Mouse (Mus musculus) kidney, embryonic 15.5 days (tissue): ENCODE measurements around the gene Mex3d. TPM values are rescaled to one million over a fixed set of nuclear protein-coding genes. Genes with fewer than 3 reads are reported as not detected.
"Not testable (repeated sequence)": the region's sequence is repeated elsewhere in the genome, so short reads cannot be mapped to it uniquely, and the experiment has no call there.

Experiments used
- ATAC-seq: fragments of 200-750 bp; cut with Nextera tagmentation; replicated peaks from 2 replicates; pipeline ENCODE4 v1.8.0; 2017; ENCODE audit warnings: moderate TSS enrichment; ENCODE audit not compliant: low FRiP score
- H3K27ac ChIP-seq: fragments of 300-500 bp; sonication (generic); 2 replicates; pipeline ENCODE4 v1.5.1; 2015; ENCODE audit warnings: mild to moderate bottlenecking, inconsistent platforms
- H3K27me3 ChIP-seq: fragments of 300-500 bp; sonication (generic); 2 replicates; pipeline ENCODE4 v1.6.1; 2015; ENCODE audit warnings: inconsistent platforms
- H3K36me3 ChIP-seq: fragments of 300-500 bp; sonication (generic); 2 replicates; pipeline ENCODE4 v1.6.1; 2015; ENCODE audit warnings: inconsistent platforms
- H3K4me1 ChIP-seq: fragments of 300-500 bp; sonication (generic); 2 replicates; pipeline ENCODE4 v1.6.1; 2015; ENCODE audit warnings: inconsistent platforms
- H3K4me2 ChIP-seq: fragments of 300-500 bp; sonication (generic); 2 replicates; pipeline ENCODE4 v1.6.1; 2015; ENCODE audit warnings: moderate library complexity, mild to moderate bottlenecking, inconsistent platforms
- H3K4me3 ChIP-seq: fragments of 300-500 bp; sonication (generic); replicated peaks from 2 replicates; pipeline ENCODE4 v1.5.1; 2015; ENCODE audit warnings: mild to moderate bottlenecking, inconsistent platforms
- H3K9ac ChIP-seq: fragments of 300-500 bp; sonication (generic); 2 replicates; pipeline ENCODE4 v1.6.1; 2015; ENCODE audit warnings: mild to moderate bottlenecking, inconsistent platforms
- H3K9me3 ChIP-seq: fragments of 300-500 bp; sonication (generic); replicated peaks from 2 replicates; pipeline ENCODE4 v1.6.1; 2016; ENCODE audit warnings: inconsistent platforms
- WGBS: fragments of 180-500 bp; shearing (Covaris S2); methylation state at CpG from one replicate; pipeline ENCODE4 v1.1.7; 2015; ENCODE audit warnings: mixed read lengths; 5-methylcytosine and 5-hydroxymethylcytosine counted together
- polyA plus RNA-seq: library from polyadenylated mRNA; unstranded; fragments of >200 nt; fragmentation: Nextera tagmentation; extraction: Ambion mirVana; gene quantifications from 2 replicates; pipeline ENCODE4 v1.2.1, GENCODE M21; 2015

Mex3d gene
- polyA plus RNA-seq, 1 experiment from 2014 or later, result 7.1 TPM

- no peak overlapping the region for H3K9ac ChIP-seq
- peaks cover 35% of the 10 kb centered on the region for H3K4me1 ChIP-seq
- peak; percentile 58 for ATAC-seq
- H3K36me3 ChIP-seq, result no peaks in the 10 kb centered on the region
- H3K9me3 ChIP-seq, result no peaks in the 10 kb centered on the region
- peaks cover 86% of the 10 kb centered on the region for H3K27me3 ChIP-seq
- H3K4me2 ChIP-seq, result peak overlapping the region; percentile 61
- H3K4me3 ChIP-seq, result peak overlapping the region; percentile 37
- no peak overlapping the region for H3K27ac ChIP-seq
- WGBS, result 6% methylated on average over 31 of the region's 31 CpGs
Observed at GRCm38 (mm10) chr10:80357994-80358639, 29.3 kb downstream of the Mex3d start.

GRCm38 (mm10) chr10:80357336-80357735 is 30.1 kb downstream of the Mex3d start:
- H3K27ac ChIP-seq, result no peak overlapping the region
- H3K27me3 ChIP-seq, result peaks cover 88% of the 10 kb centered on the region
- 26% methylated on average over 7 of the region's 7 CpGs for WGBS
- H3K9me3 ChIP-seq, result no peaks in the 10 kb centered on the region
- ATAC-seq, result no peak
- H3K4me3 ChIP-seq, result peak overlapping the region; percentile 37
- H3K36me3 ChIP-seq, result no peaks in the 10 kb centered on the region
- peaks cover 41% of the 10 kb centered on the region for H3K4me1 ChIP-seq
- H3K4me2 ChIP-seq, result peak overlapping the region; percentile 65
- H3K9ac ChIP-seq, result no peak overlapping the region

GRCm38 (mm10) chr10:80356737-80357136 is 30.7 kb downstream of the Mex3d start:
- 1% methylated on average over 34 of the region's 34 CpGs for WGBS

GRCm38 (mm10) chr10:80356001-80356682 is 31.3 kb downstream of the Mex3d start, which contains the start of gene Plk5:
Plk5 (plus strand) TSS chr10:80356459.
- peak within 1 kb of the TSS; percentile 15 for H3K9ac ChIP-seq
- no peak within 1 kb of the TSS for H3K27ac ChIP-seq
- H3K9me3 ChIP-seq, result no peaks in the 10 kb centered on the region
- H3K4me3 ChIP-seq, result peak within 1 kb of the TSS; percentile 37
- peaks cover 41% of the 10 kb centered on the region for H3K4me1 ChIP-seq
- peak within 1 kb of the TSS; percentile 65 for H3K4me2 ChIP-seq
- no peak for ATAC-seq
- no peaks in the 10 kb centered on the region for H3K36me3 ChIP-seq
- WGBS, result 2% methylated on average over 53 of the region's 53 CpGs
- H3K27me3 ChIP-seq, result peaks cover 100% of the 10 kb centered on the region

More at GRCm38 (mm10) chr10:80356737-80357136, 30.7 kb downstream of the Mex3d start:
- Histone ChIP-seq H3K4me1 (peaks cover 41% of the 10 kb centered on the region), H3K4me3 (peak overlapping the region; percentile 37), H3K4me2 (peak overlapping the region; percentile 65), H3K27ac (no peak overlapping the region), H3K9me3 (no peaks in the 10 kb centered on the region), H3K27me3 (peaks cover 94% of the 10 kb centered on the region), H3K36me3 (no peaks in the 10 kb centered on the region), H3K9ac (peak overlapping the region; percentile 15)
- no peak for ATAC-seq

- no peaks in the 10 kb centered on the region for H3K9me3 ChIP-seq
- H3K27ac ChIP-seq, result no peak overlapping the region
- no peaks in the 10 kb centered on the region for H3K36me3 ChIP-seq
- H3K4me2 ChIP-seq, result no peak overlapping the region
- no peak for ATAC-seq
- H3K27me3 ChIP-seq, result peaks cover 100% of the 10 kb centered on the region
- 13% methylated on average over 9 of the region's 9 CpGs for WGBS
- no peak overlapping the region for H3K9ac ChIP-seq
- peaks cover 41% of the 10 kb centered on the region for H3K4me1 ChIP-seq
- no peak overlapping the region for H3K4me3 ChIP-seq
Observed at GRCm38 (mm10) chr10:80355431-80355830, 32.0 kb downstream of the Mex3d start.

- no peak for ATAC-seq
Observed at GRCm38 (mm10) chr10:80352727-80353126, 34.7 kb downstream of the Mex3d start.

GRCm38 (mm10) chr10:80351896-80352295 is 35.6 kb downstream of the Mex3d start:
- Histone ChIP-seq H3K4me2 (no peak overlapping the region), H3K27me3 (peaks cover 100% of the 10 kb centered on the region), H3K27ac (no peak overlapping the region), H3K4me3 (no peak overlapping the region), H3K4me1 (peaks cover 48% of the 10 kb centered on the region), H3K9me3 (no peaks in the 10 kb centered on the region), H3K36me3 (no peaks in the 10 kb centered on the region), H3K9ac (no peak overlapping the region)
- ATAC-seq, result no peak
- WGBS, result 28% methylated on average over 11 of the region's 11 CpGs

More at GRCm38 (mm10) chr10:80352727-80353126, 34.7 kb downstream of the Mex3d start:
- H3K36me3 ChIP-seq, result no peaks in the 10 kb centered on the region
- H3K4me1 ChIP-seq, result peaks cover 51% of the 10 kb centered on the region
- no peak overlapping the region for H3K4me3 ChIP-seq
- peaks cover 100% of the 10 kb centered on the region for H3K27me3 ChIP-seq
- no peaks in the 10 kb centered on the region for H3K9me3 ChIP-seq
- H3K27ac ChIP-seq, result no peak overlapping the region
- H3K4me2 ChIP-seq, result no peak overlapping the region
- WGBS, result 47% methylated on average over 8 of the region's 8 CpGs
- no peak overlapping the region for H3K9ac ChIP-seq

GRCm38 (mm10) chr10:80350292-80350691 is 37.2 kb downstream of the Mex3d start:
- no peak overlapping the region for H3K4me3 ChIP-seq
- WGBS, result 2% methylated on average over 7 of the region's 7 CpGs
- ATAC-seq, result peak; percentile 87
- no peak overlapping the region for H3K9ac ChIP-seq
- H3K9me3 ChIP-seq, result no peaks in the 10 kb centered on the region
- H3K27ac ChIP-seq, result no peak overlapping the region
- H3K36me3 ChIP-seq, result no peaks in the 10 kb centered on the region
- H3K4me1 ChIP-seq, result peaks cover 34% of the 10 kb centered on the region
- no peak overlapping the region for H3K4me2 ChIP-seq
- H3K27me3 ChIP-seq, result peaks cover 100% of the 10 kb centered on the region

- WGBS, result 11% methylated on average over 26 of the region's 26 CpGs
- Histone ChIP-seq H3K4me2 (peak overlapping the region; percentile 55), H3K4me1 (peaks cover 45% of the 10 kb centered on the region), H3K27ac (no peak overlapping the region), H3K4me3 (peak overlapping the region; percentile 31), H3K27me3 (peaks cover 100% of the 10 kb centered on the region), H3K9me3 (no peaks in the 10 kb centered on the region), H3K36me3 (no peaks in the 10 kb centered on the region), H3K9ac (no peak overlapping the region)
- ATAC-seq, result no peak
Observed at GRCm38 (mm10) chr10:80348981-80349380, 38.5 kb downstream of the Mex3d start.

GRCm38 (mm10) chr10:80348244-80348781 is 39.1 kb downstream of the Mex3d start, which contains the start of gene Adamtsl5:
Adamtsl5 (minus strand) TSS chr10:80348412.
- Histone ChIP-seq H3K9me3 (no peaks in the 10 kb centered on the region), H3K4me3 (peak within 1 kb of the TSS; percentile 31), H3K4me2 (peak within 1 kb of the TSS; percentile 55), H3K4me1 (peaks cover 51% of the 10 kb centered on the region), H3K27ac (no peak within 1 kb of the TSS), H3K27me3 (peaks cover 100% of the 10 kb centered on the region), H3K36me3 (no peaks in the 10 kb centered on the region), H3K9ac (0 out of 2 replicates have a peak within 1 kb of the TSS, but pooled peaks have one; percentile 7)
- WGBS, result under 1% methylated on average over 42 of the region's 42 CpGs
- ATAC-seq, result no peak

GRCm38 (mm10) chr10:80347514-80347967 is 39.9 kb downstream of the Mex3d start:
- H3K27me3 ChIP-seq, result peaks cover 100% of the 10 kb centered on the region
- H3K4me3 ChIP-seq, result peak overlapping the region; percentile 31
- 11% methylated on average over 17 of the region's 17 CpGs for WGBS
- 0 out of 2 replicates have a peak overlapping the region, but pooled peaks have one; percentile 7 for H3K9ac ChIP-seq
- H3K4me2 ChIP-seq, result peak overlapping the region; percentile 55
- no peak overlapping the region for H3K27ac ChIP-seq
- H3K36me3 ChIP-seq, result no peaks in the 10 kb centered on the region
- no peak for ATAC-seq
- no peaks in the 10 kb centered on the region for H3K9me3 ChIP-seq
- peaks cover 51% of the 10 kb centered on the region for H3K4me1 ChIP-seq

GRCm38 (mm10) chr10:80345929-80346328 is 41.5 kb downstream of the Mex3d start:
- WGBS, result 80% methylated on average over 6 of the region's 6 CpGs

More at GRCm38 (mm10) chr10:80345929-80346328, 41.5 kb downstream of the Mex3d start:
- H3K27ac ChIP-seq, H3K9ac ChIP-seq, H3K4me2 ChIP-seq, H3K36me3 ChIP-seq, H3K9me3 ChIP-seq, ATAC-seq, H3K4me3 ChIP-seq: not testable (repeated sequence)
- H3K4me1 ChIP-seq, result peaks cover 67% of the 10 kb centered on the region
- H3K27me3 ChIP-seq, result peaks cover 100% of the 10 kb centered on the region
